Mouse (Mus musculus): ENCODE results near the gene Ffar3. TPM values are rescaled to one million over a fixed set of nuclear protein-coding genes. Genes with fewer than 3 reads are reported as not detected.
A peak's percentile ranks its signal among the peaks of the same experiment; 100 is the strongest.

Ffar3 gene
- 0.07 and 0.08 TPM in 2 replicates for polyA plus RNA-seq (2012; rRNA removed)

DNA sequence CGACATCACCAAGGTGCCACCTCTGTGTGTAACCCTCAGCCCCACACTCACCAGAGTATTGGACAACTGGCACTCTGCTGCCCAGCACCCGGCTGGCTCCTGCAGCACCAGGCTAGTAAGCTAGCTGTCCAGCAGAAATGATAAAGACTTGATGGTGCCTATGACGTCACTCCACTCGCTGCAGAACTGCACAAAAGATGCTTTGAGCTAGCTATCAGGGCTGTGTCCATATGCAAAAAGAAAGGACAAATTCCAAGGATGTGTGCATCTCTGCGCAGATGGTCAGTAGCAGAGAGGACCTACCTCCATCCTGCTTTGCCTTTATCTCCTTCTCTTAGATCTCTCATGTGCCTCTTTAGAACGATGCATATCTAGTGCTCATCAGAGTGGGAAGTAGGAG lies at the start of gene Ffar3:
Gene Ffar3 (minus strand): TSS at position 101 of the 400 bp plus-strand sequence.
- H3K27ac ChIP-seq (ENCODE audit: insufficient read depth, low read depth, low read length), result no peak within 1 kb of the TSS
- no peak within 1 kb of the TSS for H3K4me3 ChIP-seq (ENCODE audit: insufficient read depth, low read depth, low read length)
- H3K27me3 ChIP-seq (replicated peaks; ENCODE audit: control insufficient read depth, insufficient read depth, low read length), result no peaks in the 10 kb centered on the region
- WGBS, result 72% methylated on average over 6 of the region's 6 CpGs
- H3K4me1 ChIP-seq (ENCODE audit: control insufficient read depth, insufficient read depth, low read length), result no peaks in the 10 kb centered on the region
- TF ChIP-seq CTCF (conservative IDR thresholded peaks at IDR 0.05; ENCODE audit: insufficient read depth, insufficient read length, low read depth, low read length) (no peak), POLR2A (IDR thresholded peaks at IDR 0.05; ENCODE audit: low read depth, low read length) (no peak)
- H3K36me3 ChIP-seq (ENCODE audit: control insufficient read depth, insufficient read depth, low read length), result no peaks in the 10 kb centered on the region
- DNase-seq, result no peak

DNA sequence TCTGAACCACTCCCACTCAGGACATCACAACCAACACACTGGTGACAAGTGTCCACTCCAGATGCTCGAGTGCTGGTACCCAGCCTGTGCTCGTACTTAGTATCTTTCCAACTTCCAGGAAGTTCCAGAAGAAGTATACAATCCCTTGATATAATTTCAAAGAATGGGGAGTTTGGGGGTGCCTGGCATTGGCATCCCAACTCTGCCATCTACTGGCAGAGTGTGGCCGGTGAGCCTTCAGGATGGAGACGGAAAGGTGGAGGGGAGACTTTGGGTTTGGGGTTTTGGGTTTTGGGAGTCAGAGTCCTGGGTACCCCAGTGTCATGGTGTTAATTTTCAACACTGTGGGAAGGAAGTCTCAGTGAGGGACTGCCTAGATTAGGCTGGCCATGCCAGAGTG lies 48.1 kb upstream of the Ffar3 start:
- Histone ChIP-seq H3K4me1 (ENCODE audit: control insufficient read depth, insufficient read depth, low read length) (no peaks in the 10 kb centered on the region), H3K4me3 (ENCODE audit: insufficient read depth, low read depth, low read length) (no peak overlapping the region), H3K36me3 (ENCODE audit: control insufficient read depth, insufficient read depth, low read length) (no peaks in the 10 kb centered on the region), H3K27me3 (replicated peaks; ENCODE audit: control insufficient read depth, insufficient read depth, low read length) (no peaks in the 10 kb centered on the region), H3K27ac (ENCODE audit: insufficient read depth, low read depth, low read length) (no peak overlapping the region)
- TF ChIP-seq POLR2A (IDR thresholded peaks at IDR 0.05; ENCODE audit: low read depth, low read length) (no peak), CTCF (conservative IDR thresholded peaks at IDR 0.05; ENCODE audit: insufficient read depth, insufficient read length, low read depth, low read length) (peak; percentile 62)
- 44% methylated on average over 4 of the region's 4 CpGs for WGBS
- DNase-seq, result no peak

DNA sequence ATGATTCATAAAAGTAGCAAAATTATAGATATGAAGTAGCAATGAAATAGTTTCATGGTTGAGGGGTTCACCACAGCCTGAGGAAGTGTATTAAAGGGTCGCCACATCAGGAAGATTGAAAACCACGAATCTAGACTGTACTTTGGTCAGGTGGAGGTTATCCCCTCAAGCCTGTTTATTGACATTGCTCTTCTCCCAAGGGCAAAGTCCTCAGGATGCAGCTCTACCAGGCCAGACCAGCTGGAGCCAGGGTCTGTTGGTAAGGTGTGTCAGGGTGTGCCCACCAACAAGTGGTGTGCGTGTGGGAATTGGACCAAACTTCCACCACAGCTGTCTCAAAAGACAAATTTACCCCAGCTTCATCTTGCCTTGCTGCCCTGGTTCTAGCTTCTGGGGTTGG lies 39.2 kb upstream of the Ffar3 start:
- 63% methylated on average over 3 of the region's 3 CpGs for WGBS
- 0 out of 2 replicates have a peak, but pooled peaks cover 3% of the 10 kb centered on the region for H3K4me1 ChIP-seq (ENCODE audit: control insufficient read depth, insufficient read depth, low read length)
- TF ChIP-seq POLR2A (IDR thresholded peaks at IDR 0.05; ENCODE audit: low read depth, low read length) (no peak), CTCF (conservative IDR thresholded peaks at IDR 0.05; ENCODE audit: insufficient read depth, insufficient read length, low read depth, low read length) (no peak)
- H3K36me3 ChIP-seq (ENCODE audit: control insufficient read depth, insufficient read depth, low read length), result no peaks in the 10 kb centered on the region
- no peak overlapping the region for H3K27ac ChIP-seq (ENCODE audit: insufficient read depth, low read depth, low read length)
- DNase-seq, result no peak
- no peaks in the 10 kb centered on the region for H3K27me3 ChIP-seq (replicated peaks; ENCODE audit: control insufficient read depth, insufficient read depth, low read length)
- H3K4me3 ChIP-seq (ENCODE audit: insufficient read depth, low read depth, low read length), result no peak overlapping the region

DNA sequence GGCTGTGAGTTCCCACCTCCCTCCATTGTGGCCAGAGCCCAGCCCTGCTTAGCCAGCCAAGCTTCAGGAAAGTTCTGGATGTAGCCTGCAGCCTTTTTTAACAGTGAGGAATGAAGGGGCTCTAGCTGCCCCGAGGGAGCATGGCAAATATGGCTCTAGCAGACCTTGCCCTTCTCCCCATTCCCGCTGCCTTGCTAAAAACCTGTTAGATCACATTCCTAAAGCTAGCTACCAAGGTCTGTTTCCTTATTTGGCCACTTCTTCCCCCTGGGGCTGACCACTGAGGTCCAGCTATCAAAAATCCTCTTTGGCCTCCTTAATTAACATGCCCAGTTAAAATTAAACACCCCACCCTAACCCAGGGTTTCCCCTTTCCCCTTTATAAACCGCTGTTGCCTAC lies 36.5 kb upstream of the Ffar3 start:
- DNase-seq, result peak; percentile 42
- H3K27ac ChIP-seq (ENCODE audit: insufficient read depth, low read depth, low read length), result peak overlapping the region; percentile 79
- no peaks in the 10 kb centered on the region for H3K36me3 ChIP-seq (ENCODE audit: control insufficient read depth, insufficient read depth, low read length)
- no peaks in the 10 kb centered on the region for H3K27me3 ChIP-seq (replicated peaks; ENCODE audit: control insufficient read depth, insufficient read depth, low read length)
- H3K4me3 ChIP-seq (ENCODE audit: insufficient read depth, low read depth, low read length), result no peak overlapping the region
- no peak for TF ChIP-seq CTCF (conservative IDR thresholded peaks at IDR 0.05; ENCODE audit: insufficient read depth, insufficient read length, low read depth, low read length)
- no peak for TF ChIP-seq POLR2A (IDR thresholded peaks at IDR 0.05; ENCODE audit: low read depth, low read length)
- 0 out of 2 replicates have a peak, but pooled peaks cover 3% of the 10 kb centered on the region for H3K4me1 ChIP-seq (ENCODE audit: control insufficient read depth, insufficient read depth, low read length)
- WGBS, result 49% methylated on average over 3 of the region's 3 CpGs

DNA sequence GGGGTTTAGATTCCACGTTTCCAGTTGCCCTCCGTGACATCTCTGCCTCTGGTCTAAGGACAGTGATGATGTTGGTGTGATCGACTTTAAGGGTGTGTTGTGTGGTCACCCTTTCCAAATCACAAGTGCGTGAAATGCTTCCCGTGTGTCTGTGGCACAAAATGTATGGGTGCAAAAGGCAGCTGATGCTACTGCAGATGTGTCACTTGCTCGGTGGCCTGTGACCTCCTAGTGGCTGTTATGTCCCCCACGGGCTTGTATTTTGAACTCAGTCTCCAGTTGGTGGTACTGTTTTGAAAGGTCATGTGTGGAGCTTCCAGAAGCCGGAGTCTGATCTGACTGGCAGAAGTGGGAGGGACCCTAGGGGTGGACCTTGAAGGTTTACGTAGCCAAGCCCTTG lies 35.8 kb upstream of the Ffar3 start:
- no peaks in the 10 kb centered on the region for H3K27me3 ChIP-seq (replicated peaks; ENCODE audit: control insufficient read depth, insufficient read depth, low read length)
- TF ChIP-seq POLR2A (IDR thresholded peaks at IDR 0.05; ENCODE audit: low read depth, low read length) (no peak), CTCF (conservative IDR thresholded peaks at IDR 0.05; ENCODE audit: insufficient read depth, insufficient read length, low read depth, low read length) (no peak)
- no peak overlapping the region for H3K4me3 ChIP-seq (ENCODE audit: insufficient read depth, low read depth, low read length)
- 68% methylated on average over 9 of the region's 9 CpGs for WGBS
- H3K27ac ChIP-seq (ENCODE audit: insufficient read depth, low read depth, low read length), result no peak overlapping the region
- DNase-seq, result no peak
- H3K4me1 ChIP-seq (ENCODE audit: control insufficient read depth, insufficient read depth, low read length), result 0 out of 2 replicates have a peak, but pooled peaks cover 3% of the 10 kb centered on the region
- no peaks in the 10 kb centered on the region for H3K36me3 ChIP-seq (ENCODE audit: control insufficient read depth, insufficient read depth, low read length)

DNA sequence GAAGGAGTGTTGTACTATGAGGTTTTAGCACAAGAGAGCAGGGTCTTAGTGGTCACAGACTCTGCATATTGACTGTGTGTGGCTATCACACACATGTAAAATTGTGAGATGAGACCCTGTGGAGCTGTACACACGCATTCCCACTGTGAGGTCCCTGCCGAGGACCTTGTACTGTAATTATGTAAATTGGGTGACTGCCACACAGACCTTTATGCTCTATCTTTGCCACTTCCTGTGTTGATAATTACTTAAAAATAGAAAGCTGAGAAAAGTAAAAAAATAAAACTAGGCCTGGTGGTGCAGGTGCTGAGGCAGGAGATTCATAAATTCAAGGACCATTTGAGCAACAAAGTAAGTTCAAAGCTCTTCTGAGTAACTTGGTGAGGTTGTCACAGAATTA lies 34.7 kb upstream of the Ffar3 start:
- WGBS, result 22% methylated on average over 2 of the region's 2 CpGs
- Histone ChIP-seq H3K36me3 (ENCODE audit: control insufficient read depth, insufficient read depth, low read length) (no peaks in the 10 kb centered on the region), H3K4me1 (ENCODE audit: control insufficient read depth, insufficient read depth, low read length) (0 out of 2 replicates have a peak, but pooled peaks cover 3% of the 10 kb centered on the region), H3K4me3 (ENCODE audit: insufficient read depth, low read depth, low read length) (no peak overlapping the region), H3K27me3 (replicated peaks; ENCODE audit: control insufficient read depth, insufficient read depth, low read length) (no peaks in the 10 kb centered on the region), H3K27ac (ENCODE audit: insufficient read depth, low read depth, low read length) (no peak overlapping the region)
- TF ChIP-seq CTCF (conservative IDR thresholded peaks at IDR 0.05; ENCODE audit: insufficient read depth, insufficient read length, low read depth, low read length), result no peak
- TF ChIP-seq POLR2A (IDR thresholded peaks at IDR 0.05; ENCODE audit: low read depth, low read length), result no peak
- no peak for DNase-seq

DNA sequence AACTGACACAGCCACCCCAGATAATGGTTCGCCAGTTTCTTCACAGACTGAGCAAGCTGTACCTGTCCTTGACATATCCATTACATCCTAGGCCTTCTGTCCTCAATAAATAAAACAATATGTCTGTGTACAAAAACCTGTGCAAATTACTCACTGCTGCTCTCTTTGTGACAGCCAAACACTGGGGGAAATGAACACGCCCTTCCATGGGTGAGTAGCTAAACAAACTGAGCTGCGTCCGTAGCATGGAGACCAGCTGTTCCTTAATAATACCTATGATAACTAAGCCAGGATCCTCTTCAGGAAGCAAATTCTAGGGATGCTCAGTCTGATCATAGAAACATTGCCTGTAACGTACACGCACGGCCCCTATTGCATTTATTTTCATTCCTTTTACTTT lies 32.8 kb upstream of the Ffar3 start:
- H3K4me3 ChIP-seq (ENCODE audit: insufficient read depth, low read depth, low read length), result no peak overlapping the region
- 74% methylated on average over 7 of the region's 7 CpGs for WGBS
- H3K4me1 ChIP-seq (ENCODE audit: control insufficient read depth, insufficient read depth, low read length), result 0 out of 2 replicates have a peak, but pooled peaks cover 3% of the 10 kb centered on the region
- no peak overlapping the region for H3K27ac ChIP-seq (ENCODE audit: insufficient read depth, low read depth, low read length)
- DNase-seq, result no peak
- H3K27me3 ChIP-seq (replicated peaks; ENCODE audit: control insufficient read depth, insufficient read depth, low read length), result no peaks in the 10 kb centered on the region
- no peak for TF ChIP-seq CTCF (conservative IDR thresholded peaks at IDR 0.05; ENCODE audit: insufficient read depth, insufficient read length, low read depth, low read length)
- no peak for TF ChIP-seq POLR2A (IDR thresholded peaks at IDR 0.05; ENCODE audit: low read depth, low read length)
- H3K36me3 ChIP-seq (ENCODE audit: control insufficient read depth, insufficient read depth, low read length), result no peaks in the 10 kb centered on the region

All from kidney, adult 2 months (tissue).